Mouse (Mus musculus): Measurements from ENCODE around the gene Sh3rf1. TPM values are rescaled to one million over a fixed set of nuclear protein-coding genes. Genes with fewer than 3 reads are reported as not detected.

The Sh3rf1 gene
- polyA plus RNA-seq, 1 experiment from 2014 or later, result 12.8 TPM

- H3K9ac ChIP-seq, result no peak overlapping the region
- peaks cover 39% of the 10 kb centered on the region for H3K4me1 ChIP-seq
- no peak overlapping the region for H3K4me2 ChIP-seq (replicated peaks)
- H3K27ac ChIP-seq, result no peak overlapping the region
- no peaks in the 10 kb centered on the region for H3K36me3 ChIP-seq
- no peak overlapping the region for H3K4me3 ChIP-seq
- peaks cover 4% of the 10 kb centered on the region; the same call in 1 of the 2 replicates for H3K9me3 ChIP-seq
- no peaks in the 10 kb centered on the region for H3K27me3 ChIP-seq
- ATAC-seq (ENCODE audit: low FRiP score, low read depth), result no peak
- 70% methylated on average over 5 of the region's 5 CpGs for WGBS
Measured at GRCm38 (mm10) chr8:61321780-61322179, 98.1 kb downstream of the Sh3rf1 start.

GRCm38 (mm10) chr8:61322462-61322861, 98.8 kb downstream of the Sh3rf1 start:
- no peak overlapping the region for H3K27ac ChIP-seq
- no peak for ATAC-seq (ENCODE audit: low FRiP score, low read depth)
- no peaks in the 10 kb centered on the region for H3K9me3 ChIP-seq
- H3K4me2 ChIP-seq (replicated peaks), result no peak overlapping the region
- no peaks in the 10 kb centered on the region for H3K36me3 ChIP-seq
- 26% methylated on average over 8 of the region's 8 CpGs for WGBS
- H3K4me1 ChIP-seq, result peaks cover 38% of the 10 kb centered on the region
- no peaks in the 10 kb centered on the region for H3K27me3 ChIP-seq
- no peak overlapping the region for H3K4me3 ChIP-seq
- no peak overlapping the region for H3K9ac ChIP-seq

- H3K27me3 ChIP-seq, result no peaks in the 10 kb centered on the region
- H3K4me1 ChIP-seq, result peaks cover 33% of the 10 kb centered on the region
- H3K9ac ChIP-seq, result no peak overlapping the region
- no peak overlapping the region for H3K4me3 ChIP-seq
- no peaks in the 10 kb centered on the region for H3K9me3 ChIP-seq
- no peak overlapping the region for H3K4me2 ChIP-seq (replicated peaks)
- no peak for ATAC-seq (ENCODE audit: low FRiP score, low read depth)
- peaks cover 4% of the 10 kb centered on the region; the same call in 1 of the 2 replicates for H3K36me3 ChIP-seq
- H3K27ac ChIP-seq, result no peak overlapping the region
- 37% methylated on average over 10 of the region's 10 CpGs for WGBS
Measured at GRCm38 (mm10) chr8:61324363-61324914, 100.8 kb downstream of the Sh3rf1 start.

GRCm38 (mm10) chr8:61325014-61325715, 101.5 kb downstream of the Sh3rf1 start:
- peaks cover 7% of the 10 kb centered on the region; the same call in 1 of the 2 replicates for H3K36me3 ChIP-seq
- peaks cover 33% of the 10 kb centered on the region for H3K4me1 ChIP-seq
- no peaks in the 10 kb centered on the region for H3K27me3 ChIP-seq
- ATAC-seq (ENCODE audit: low FRiP score, low read depth), result no peak
- H3K9ac ChIP-seq, result no peak overlapping the region
- no peak overlapping the region for H3K4me3 ChIP-seq
- H3K27ac ChIP-seq, result no peak overlapping the region
- no peak overlapping the region for H3K4me2 ChIP-seq (replicated peaks)
- no peaks in the 10 kb centered on the region for H3K9me3 ChIP-seq
- 66% methylated on average over 16 of the region's 16 CpGs for WGBS

GRCm38 (mm10) chr8:61326281-61326680, 102.6 kb downstream of the Sh3rf1 start:
- H3K4me3 ChIP-seq, result no peak overlapping the region
- 80% methylated on average over 8 of the region's 8 CpGs for WGBS
- no peaks in the 10 kb centered on the region for H3K27me3 ChIP-seq
- H3K4me2 ChIP-seq (replicated peaks), result no peak overlapping the region
- no peak for ATAC-seq (ENCODE audit: low FRiP score, low read depth)
- H3K9ac ChIP-seq, result no peak overlapping the region
- no peaks in the 10 kb centered on the region for H3K9me3 ChIP-seq
- H3K36me3 ChIP-seq, result peaks cover 7% of the 10 kb centered on the region
- no peak overlapping the region for H3K27ac ChIP-seq
- H3K4me1 ChIP-seq, result peaks cover 33% of the 10 kb centered on the region

GRCm38 (mm10) chr8:61327333-61327732, 103.7 kb downstream of the Sh3rf1 start:
- no peak for ATAC-seq (ENCODE audit: low FRiP score, low read depth)
- H3K4me1 ChIP-seq, result peaks cover 31% of the 10 kb centered on the region
- WGBS, result 74% methylated on average over 5 of the region's 5 CpGs
- H3K9ac ChIP-seq, result no peak overlapping the region
- H3K36me3 ChIP-seq, result peaks cover 7% of the 10 kb centered on the region
- no peak overlapping the region for H3K4me3 ChIP-seq
- H3K27ac ChIP-seq, result no peak overlapping the region
- H3K4me2 ChIP-seq (replicated peaks), result no peak overlapping the region
- H3K9me3 ChIP-seq, result no peaks in the 10 kb centered on the region
- H3K27me3 ChIP-seq, result no peaks in the 10 kb centered on the region

- H3K9ac ChIP-seq, result no peak overlapping the region
- WGBS, result 73% methylated on average over 6 of the region's 6 CpGs
- ATAC-seq (ENCODE audit: low FRiP score, low read depth), result no peak
- H3K36me3 ChIP-seq, result 0 out of 2 replicates have a peak, but pooled peaks cover 4% of the 10 kb centered on the region
- no peak overlapping the region for H3K4me2 ChIP-seq (replicated peaks)
- H3K4me1 ChIP-seq, result peaks cover 33% of the 10 kb centered on the region
- H3K27me3 ChIP-seq, result no peaks in the 10 kb centered on the region
- H3K4me3 ChIP-seq, result no peak overlapping the region
- H3K9me3 ChIP-seq, result no peaks in the 10 kb centered on the region
- H3K27ac ChIP-seq, result no peak overlapping the region
Measured at GRCm38 (mm10) chr8:61339629-61340028, 116.0 kb downstream of the Sh3rf1 start.

- 0 out of 2 replicates have a peak, but pooled peaks cover 4% of the 10 kb centered on the region for H3K36me3 ChIP-seq
- H3K27me3 ChIP-seq, result no peaks in the 10 kb centered on the region
- no peaks in the 10 kb centered on the region for H3K9me3 ChIP-seq
- H3K27ac ChIP-seq, result peak overlapping the region; percentile 22; the same call in 1 of the 2 replicates
- no peak overlapping the region for H3K9ac ChIP-seq
- H3K4me3 ChIP-seq, result no peak overlapping the region
- H3K4me1 ChIP-seq, result peaks cover 33% of the 10 kb centered on the region
- H3K4me2 ChIP-seq (replicated peaks), result peak overlapping the region; percentile 29
- WGBS, result 60% methylated on average over 17 of the region's 17 CpGs
- peak; percentile 84 for ATAC-seq (ENCODE audit: low FRiP score, low read depth)
Measured at GRCm38 (mm10) chr8:61340283-61340984, 116.8 kb downstream of the Sh3rf1 start.

GRCm38 (mm10) chr8:61341587-61342441, 118.1 kb downstream of the Sh3rf1 start:
- H3K4me2 ChIP-seq (replicated peaks), result no peak overlapping the region
- H3K9ac ChIP-seq, result no peak overlapping the region
- no peaks in the 10 kb centered on the region for H3K27me3 ChIP-seq
- no peak overlapping the region for H3K4me3 ChIP-seq
- WGBS, result 74% methylated on average over 12 of the region's 12 CpGs
- no peaks in the 10 kb centered on the region for H3K9me3 ChIP-seq
- no peaks in the 10 kb centered on the region for H3K36me3 ChIP-seq
- peaks cover 33% of the 10 kb centered on the region for H3K4me1 ChIP-seq
- ATAC-seq (ENCODE audit: low FRiP score, low read depth), result peak; percentile 15; the same call in 1 of the 2 replicates
- H3K27ac ChIP-seq, result no peak overlapping the region

GRCm38 (mm10) chr8:61342473-61343026, 118.9 kb downstream of the Sh3rf1 start:
- no peaks in the 10 kb centered on the region for H3K9me3 ChIP-seq
- H3K4me2 ChIP-seq (replicated peaks), result no peak overlapping the region
- no peaks in the 10 kb centered on the region for H3K27me3 ChIP-seq
- H3K36me3 ChIP-seq, result no peaks in the 10 kb centered on the region
- H3K27ac ChIP-seq, result no peak overlapping the region; the same call in 1 of the 2 replicates
- H3K9ac ChIP-seq, result no peak overlapping the region
- ATAC-seq (ENCODE audit: low FRiP score, low read depth), result no peak
- 71% methylated on average over 7 of the region's 7 CpGs for WGBS
- H3K4me3 ChIP-seq, result no peak overlapping the region
- peaks cover 34% of the 10 kb centered on the region for H3K4me1 ChIP-seq

- no peak for ATAC-seq (ENCODE audit: low FRiP score, low read depth)
- Histone ChIP-seq H3K27me3 (no peaks in the 10 kb centered on the region), H3K4me2 (replicated peaks) (no peak overlapping the region), H3K27ac (no peak overlapping the region), H3K4me1 (peaks cover 47% of the 10 kb centered on the region), H3K4me3 (no peak overlapping the region), H3K9me3 (no peaks in the 10 kb centered on the region), H3K9ac (no peak overlapping the region), H3K36me3 (peaks cover 4% of the 10 kb centered on the region)
- WGBS, result 86% methylated on average over 2 of the region's 2 CpGs
Measured at GRCm38 (mm10) chr8:61344435-61344834, 120.8 kb downstream of the Sh3rf1 start.
